Mouse (Mus musculus) bone marrow, adult 2 months (tissue): Measurements from ENCODE around the gene Osbpl3.

Experiments used
- CTCF ChIP-seq: fragments of 200-500 bp; IDR thresholded peaks from 2 replicates; pipeline ENCODE4 v1.5.1; 2011; ENCODE audit warnings: low read length, control low read depth; ENCODE audit not compliant: control insufficient read depth, insufficient read depth
- POLR2A ChIP-seq: fragments of 200-500 bp; IDR thresholded peaks from 2 replicates; pipeline ENCODE4 v1.6.1; 2011; ENCODE audit warnings: low read depth, mild to moderate bottlenecking, control low read depth, low read length, borderline replicate concordance; ENCODE audit not compliant: control insufficient read depth

DNA sequence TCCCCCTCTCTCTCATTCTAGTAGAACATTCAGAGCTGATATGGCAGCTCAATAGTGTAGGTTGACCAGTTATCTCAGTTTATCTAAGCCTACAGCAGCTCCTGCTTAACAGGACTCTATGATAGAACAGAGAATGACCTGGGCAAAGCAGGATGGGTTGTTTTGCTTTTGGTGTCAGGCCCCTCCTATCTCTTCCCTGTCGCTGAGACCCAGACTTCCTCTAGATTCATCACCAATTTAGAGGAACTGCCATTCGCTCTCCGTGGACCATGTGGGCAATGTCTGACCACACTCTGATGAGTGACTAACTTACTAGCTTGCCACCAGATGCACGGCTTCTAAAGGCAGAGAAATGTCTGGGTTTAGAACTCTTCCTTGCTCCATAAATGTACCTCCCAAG is 164.4 kb downstream of the Osbpl3 start:
- TF ChIP-seq POLR2A (no peak), CTCF (no peak)
